Comparison of ENCODE assay signal across 8 mouse cellular contexts in genomic region chr9:33152186-33152585, GRCm38 (mm10).
DNase-seq lines count a peak whose midpoint lies in the region.

No protein-coding gene starts in this region.

- peak; percentile 92 for DNase-seq in heart, adult 11 months
- DNase-seq in heart, postnatal 14 days: no peak
- DNase-seq in NIH3T3 (ENCODE audit: low read depth): peak; percentile 77
- peak; percentile 42 for DNase-seq in embryo, embryonic 10.5 days (ENCODE audit: low spot score)
- peak; percentile 62 for DNase-seq in kidney, postnatal 14 days
- DNase-seq in urinary bladder, postnatal 14 days (ENCODE audit: low spot score): no peak
- DNase-seq in cerebellum, postnatal 10 days: no peak
- no peak for DNase-seq in cerebellum, adult 18-20 months

- intact Hi-C loops in heart, postnatal 14 days (cut with DNase I): no loop called here

Comparison
In these comparisons a context has a peak if more than half of its experiments do, and no peak if none do; other contexts are left out.
1. DNase-seq: peak in heart, adult 11 months (single experiment), NIH3T3 (single experiment), embryo, embryonic 10.5 days (single experiment) and kidney, postnatal 14 days (single experiment); none in heart, postnatal 14 days (0 of 2), urinary bladder, postnatal 14 days (single experiment), cerebellum, postnatal 10 days (0 of 2) and cerebellum, adult 18-20 months (0 of 2).